Mouse (Mus musculus) retina, embryonic 14.5 days (tissue): ENCODE data around the gene Exoc5.

Experiments
- DNase-seq: peaks from one replicate; pipeline ENCODE4 v3.0.0-alpha.2; 2015; ENCODE audit warnings: low spot score

The Exoc5 gene

GRCm38 (mm10) chr14:49007979-49008378, 58.5 kb downstream of the Exoc5 start:
- peak; percentile 50 for DNase-seq

GRCm38 (mm10) chr14:49001655-49002054, 64.8 kb downstream of the Exoc5 start:
- DNase-seq, result no peak

- DNase-seq, result no peak
These were observed 67.7 kb downstream of the Exoc5 start for GRCm38 (mm10) chr14:48998795-48999194.

GRCm38 (mm10) chr14:48993861-48994260, 72.6 kb downstream of the Exoc5 start:
- DNase-seq, result no peak

GRCm38 (mm10) chr14:48992070-48992580, 74.3 kb downstream of the Exoc5 start:
- DNase-seq, result no peak

GRCm38 (mm10) chr14:48991144-48991522, 75.3 kb downstream of the Exoc5 start:
- no peak for DNase-seq

- DNase-seq, result peak; percentile 80
These were observed 75.8 kb downstream of the Exoc5 start for GRCm38 (mm10) chr14:48990471-48991143.

GRCm38 (mm10) chr14:48989831-48990230, 76.6 kb downstream of the Exoc5 start:
- no peak for DNase-seq

- DNase-seq, result no peak
These were observed 80.2 kb downstream of the Exoc5 start for GRCm38 (mm10) chr14:48986231-48986630.

GRCm38 (mm10) chr14:48985673-48986072, 80.8 kb downstream of the Exoc5 start:
- DNase-seq, result peak; percentile 52

- DNase-seq, result no peak
These were observed 87.5 kb downstream of the Exoc5 start for GRCm38 (mm10) chr14:48978971-48979388.

- DNase-seq, result peak; percentile 43
These were observed 94.9 kb downstream of the Exoc5 start for GRCm38 (mm10) chr14:48971546-48971945.

- no peak for DNase-seq
These were observed 97.8 kb downstream of the Exoc5 start for GRCm38 (mm10) chr14:48968670-48969069.
